Mouse (Mus musculus): Measurements from ENCODE around the gene E130208F15Rik. TPM values are rescaled to one million over a fixed set of nuclear protein-coding genes. Genes with fewer than 3 reads are reported as not detected.
A peak's percentile ranks its signal among the peaks of the same experiment; 100 is the strongest.

The E130208F15Rik gene
- total RNA-seq, 2 experiments from 2014 or later: not detected

DNA sequence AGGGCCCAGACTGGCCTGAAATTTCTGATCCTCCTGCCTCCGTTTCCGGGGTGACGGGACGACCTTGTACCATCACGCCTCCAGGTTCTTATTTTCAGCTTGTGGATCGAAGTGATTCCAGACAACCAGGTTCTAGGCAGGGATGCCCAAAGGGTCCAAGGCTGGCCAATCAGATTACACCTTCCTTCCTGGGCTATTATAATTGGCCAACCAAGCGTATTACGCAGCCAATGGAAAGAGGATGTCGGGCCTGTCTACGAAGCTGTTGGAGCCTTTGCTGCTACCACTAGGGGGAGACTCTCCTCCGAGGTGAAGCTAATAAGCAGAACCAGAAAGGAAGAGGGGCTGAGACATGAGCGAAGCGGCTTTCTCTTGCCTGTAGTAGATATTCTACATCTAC is 10.3 kb downstream of the E130208F15Rik start:
- ATAC-seq (replicated peaks; ENCODE audit: low FRiP score, poor library complexity, severe bottlenecking): no peak

- no peak for ATAC-seq (replicated peaks; ENCODE audit: low FRiP score, poor library complexity, severe bottlenecking)
Observed at GRCm38 (mm10) chr7:30332622-30333259, 11.2 kb downstream of the E130208F15Rik start.

DNA sequence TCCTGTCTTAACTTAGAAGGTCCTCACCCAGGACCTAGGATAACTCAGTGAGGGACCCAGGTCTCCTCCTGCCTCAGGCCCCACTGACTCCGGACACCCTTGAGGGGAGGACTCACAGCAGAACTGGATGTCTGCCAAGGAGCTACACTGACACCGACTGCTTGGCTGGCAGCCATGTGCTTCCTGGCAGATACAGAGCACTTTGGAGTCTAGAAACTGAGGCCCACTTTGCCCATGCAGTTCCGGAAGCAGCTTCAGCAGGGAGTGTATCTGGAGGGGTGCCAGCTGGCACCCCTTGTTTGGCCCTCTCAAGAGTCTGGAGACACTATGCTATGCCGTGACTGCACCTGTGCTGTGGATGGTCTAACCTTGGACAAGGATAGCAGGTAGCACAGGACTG is 11.9 kb downstream of the E130208F15Rik start:
- no peak for ATAC-seq (replicated peaks; ENCODE audit: low FRiP score, poor library complexity, severe bottlenecking)

DNA sequence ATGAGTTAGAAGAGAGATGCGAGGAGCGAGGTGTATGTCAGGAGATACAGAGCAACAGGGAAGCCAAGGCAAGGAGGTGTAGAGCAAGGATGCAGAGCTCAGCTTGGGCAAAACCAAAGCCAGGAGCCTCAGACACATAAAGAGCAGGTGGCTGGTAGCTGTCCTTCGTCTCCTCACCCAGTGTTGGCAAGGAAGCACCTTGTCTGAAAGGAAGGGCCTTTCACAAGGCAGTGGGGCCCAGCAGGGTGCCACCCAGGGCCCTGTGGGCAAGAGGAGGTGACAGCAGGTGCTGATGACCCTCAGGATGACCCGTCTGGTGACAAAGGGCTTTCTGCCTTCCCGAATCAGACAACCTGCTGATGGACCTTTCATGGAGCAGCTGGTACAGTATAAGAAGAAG is 13.0 kb downstream of the E130208F15Rik start:
- ATAC-seq (replicated peaks; ENCODE audit: low FRiP score, poor library complexity, severe bottlenecking): no peak

DNA sequence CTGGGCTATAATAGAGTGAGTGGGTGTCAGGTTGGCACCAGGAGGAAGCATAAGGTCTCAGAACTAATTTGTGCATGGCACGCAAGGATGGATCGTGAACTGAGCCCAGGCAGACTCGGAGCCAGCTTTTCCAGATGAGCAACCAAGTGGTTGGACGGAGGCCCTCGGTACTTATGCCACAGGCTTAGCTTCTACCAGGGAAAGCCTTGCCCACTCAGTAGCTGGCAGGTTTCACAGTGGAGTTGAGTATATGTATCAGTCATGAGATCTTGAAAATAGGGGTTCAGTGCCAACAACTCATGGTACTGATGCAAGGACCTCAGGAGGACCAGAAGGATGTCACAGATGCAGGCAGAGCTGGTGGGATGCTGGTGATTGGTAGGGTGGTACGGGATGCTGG is 14.1 kb downstream of the E130208F15Rik start:
- no peak for ATAC-seq (replicated peaks; ENCODE audit: low FRiP score, poor library complexity, severe bottlenecking)

DNA sequence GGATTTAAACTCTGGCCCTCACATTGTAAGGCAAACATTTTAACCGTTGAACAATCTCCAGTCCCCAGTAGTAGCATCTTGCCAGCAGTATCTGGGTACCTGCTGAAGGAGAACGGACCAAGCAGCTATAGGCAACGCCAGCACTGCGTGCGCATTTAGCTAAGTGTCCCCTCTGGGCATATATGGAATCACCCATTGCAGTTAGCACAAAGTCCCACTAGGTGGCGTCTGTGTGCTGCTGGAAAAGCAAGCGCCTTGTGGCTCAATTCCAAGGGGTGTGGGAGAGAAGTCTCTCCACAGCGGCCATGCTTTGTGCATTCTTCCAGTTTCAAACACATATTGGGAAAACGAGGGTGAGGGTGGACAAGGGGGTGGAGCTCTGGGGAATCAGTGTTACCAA is 14.8 kb downstream of the E130208F15Rik start:
- peak; percentile 60 for ATAC-seq (replicated peaks; ENCODE audit: low FRiP score, poor library complexity, severe bottlenecking)

DNA sequence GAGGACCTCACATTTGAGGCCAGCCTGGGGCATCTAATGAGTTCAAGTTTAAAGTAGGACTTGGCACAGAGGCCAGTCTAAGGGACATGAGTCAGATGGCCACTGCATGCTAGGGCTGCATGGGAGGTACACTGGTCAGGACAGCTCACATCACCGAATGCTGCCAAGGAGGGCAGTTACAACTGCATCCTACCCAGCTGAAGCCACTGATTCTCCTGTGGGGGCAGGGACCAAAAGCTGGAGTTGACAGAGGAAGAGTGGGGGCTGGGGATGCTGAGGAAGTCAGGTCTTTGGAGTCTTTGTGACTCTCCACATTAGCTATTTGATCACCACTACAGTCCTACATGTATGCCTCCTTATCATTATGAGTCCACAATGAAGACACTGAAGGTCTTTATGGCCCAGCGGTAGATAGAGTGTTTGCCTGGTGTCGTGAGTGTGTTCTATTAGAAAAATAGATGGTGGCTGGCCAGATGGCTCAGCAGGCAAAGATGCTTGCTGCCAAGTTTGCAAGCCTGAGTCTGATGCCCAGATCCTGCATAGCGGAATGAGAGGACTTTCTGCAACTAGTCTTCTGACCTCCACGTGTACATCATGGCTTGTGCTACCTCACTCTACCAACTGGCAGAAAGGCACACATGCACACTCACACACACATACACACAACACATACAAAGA is 18.0 kb downstream of the E130208F15Rik start:
- no peak for ATAC-seq (replicated peaks; ENCODE audit: low FRiP score, poor library complexity, severe bottlenecking)

DNA sequence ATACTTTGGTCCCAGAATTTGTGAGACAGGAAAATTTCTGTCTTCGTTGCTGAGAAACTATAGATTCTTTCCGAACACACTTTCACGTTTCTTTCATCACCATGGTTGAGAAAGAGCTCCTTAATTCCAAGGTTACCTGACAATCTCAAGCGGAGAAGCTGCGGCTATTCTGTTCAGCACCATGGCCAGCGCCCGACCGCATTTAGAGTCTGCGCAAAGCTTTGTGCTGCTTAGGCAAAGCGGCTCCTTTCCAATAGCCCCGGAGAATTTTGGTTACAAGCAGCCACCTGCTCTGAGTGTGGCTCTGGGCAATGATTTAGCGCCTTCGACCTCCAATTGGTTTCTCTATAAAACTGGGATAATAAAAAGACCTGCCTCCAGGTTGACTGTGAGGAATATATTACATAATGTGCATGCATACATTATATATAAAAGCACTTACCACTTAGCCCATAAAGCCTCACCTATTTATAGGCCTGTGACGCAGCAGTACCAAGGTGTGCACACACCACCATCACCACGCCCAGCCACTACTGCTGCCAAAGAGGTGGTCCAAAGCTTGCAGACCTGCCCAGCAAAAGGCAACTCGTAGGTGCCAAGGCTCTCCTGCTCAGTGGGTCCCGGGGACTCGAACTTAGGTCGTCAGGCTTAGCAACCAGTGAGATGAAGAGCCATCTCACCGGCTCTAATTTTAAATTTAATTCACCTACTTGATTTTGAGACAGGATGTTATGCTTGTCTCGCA is 25.3 kb downstream of the E130208F15Rik start:
- ATAC-seq (replicated peaks; ENCODE audit: low FRiP score, poor library complexity, severe bottlenecking): 0 out of 2 replicates have a peak, but pooled peaks have one; percentile 17

GRCm38 (mm10) chr7:30347828-30348227 is 26.3 kb downstream of the E130208F15Rik start:
- ATAC-seq (replicated peaks; ENCODE audit: low FRiP score, poor library complexity, severe bottlenecking): peak; percentile 47; the same call in 1 of the 2 replicates

DNA sequence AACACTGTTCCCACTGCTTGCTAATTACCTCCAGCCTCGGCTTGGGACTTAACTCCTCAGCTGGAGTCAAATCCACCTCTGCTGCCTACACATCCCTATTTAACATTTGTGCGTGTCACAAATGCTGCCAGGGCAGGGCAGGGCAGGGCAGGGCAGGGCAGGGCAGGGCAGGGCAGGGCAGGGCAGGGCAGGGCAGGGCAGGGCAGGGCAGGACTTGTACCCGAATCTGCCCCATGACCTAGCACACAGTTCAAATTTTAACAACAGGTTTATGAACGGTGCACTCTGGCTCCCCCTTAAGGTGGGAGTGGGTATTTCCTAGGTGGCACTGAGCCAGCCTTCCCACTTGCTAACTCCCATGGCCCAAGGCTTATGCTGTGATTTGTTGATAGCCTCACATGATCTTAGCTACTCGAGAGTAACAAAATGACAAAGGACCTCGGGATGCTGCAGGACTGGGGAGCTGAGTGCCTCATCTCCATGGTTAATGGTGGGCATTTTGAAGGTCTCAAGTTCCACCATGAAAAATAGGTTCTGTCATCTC is 31.8 kb downstream of the E130208F15Rik start:
- no peak for ATAC-seq (replicated peaks; ENCODE audit: low FRiP score, poor library complexity, severe bottlenecking)

GRCm38 (mm10) chr7:30354059-30354458 is 32.5 kb downstream of the E130208F15Rik start:
- ATAC-seq (replicated peaks; ENCODE audit: low FRiP score, poor library complexity, severe bottlenecking): no peak

- ATAC-seq (replicated peaks; ENCODE audit: low FRiP score, poor library complexity, severe bottlenecking): no peak
Observed at GRCm38 (mm10) chr7:30358378-30359186, 37.0 kb downstream of the E130208F15Rik start.

- ATAC-seq (replicated peaks; ENCODE audit: low FRiP score, poor library complexity, severe bottlenecking): no peak
Observed at GRCm38 (mm10) chr7:30359276-30359865, 37.8 kb downstream of the E130208F15Rik start.

DNA sequence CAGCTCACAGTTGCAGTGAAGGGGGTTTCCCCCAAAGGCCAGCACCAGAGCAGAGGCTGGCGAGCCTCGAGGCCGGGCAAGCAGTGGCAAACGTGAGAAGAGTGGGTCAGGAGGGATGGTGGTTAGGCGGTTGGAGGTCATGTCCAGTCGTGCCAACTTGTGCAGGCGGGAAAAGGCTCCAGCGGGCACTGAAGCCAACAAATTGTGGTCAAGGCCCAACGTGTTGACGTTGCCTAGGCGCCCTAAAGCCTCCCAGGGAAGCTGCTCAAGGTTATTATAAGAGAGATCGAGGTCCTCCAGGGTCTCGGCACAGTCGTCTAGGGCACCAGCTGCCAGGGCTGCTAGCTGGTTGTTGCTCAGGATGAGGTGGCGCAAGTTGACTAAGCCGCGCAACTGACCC is 38.5 kb downstream of the E130208F15Rik start:
- no peak for ATAC-seq (replicated peaks; ENCODE audit: low FRiP score, poor library complexity, severe bottlenecking)

- ATAC-seq (replicated peaks; ENCODE audit: low FRiP score, poor library complexity, severe bottlenecking): no peak
Observed at GRCm38 (mm10) chr7:30362652-30363343, 41.3 kb downstream of the E130208F15Rik start, which contains the start of gene Lrfn3. Lrfn3 (minus strand) TSS chr7:30362772.

- ATAC-seq (replicated peaks; ENCODE audit: low FRiP score, poor library complexity, severe bottlenecking): no peak
Observed at GRCm38 (mm10) chr7:30363344-30363738, 41.8 kb downstream of the E130208F15Rik start.

- no peak for ATAC-seq (replicated peaks; ENCODE audit: low FRiP score, poor library complexity, severe bottlenecking)
Observed at GRCm38 (mm10) chr7:30367466-30367865, 45.9 kb downstream of the E130208F15Rik start.
